Mouse (Mus musculus) intestine, embryonic 15.5 days (tissue): Measurements from ENCODE around the gene E2f3. TPM values are rescaled to one million over a fixed set of nuclear protein-coding genes. Genes with fewer than 3 reads are reported as not detected.

ENCODE experiments used
- ATAC-seq: fragments of 200-750 bp; cut with Nextera tagmentation; 2 replicates; pipeline ENCODE4 v1.8.0; 2017; ENCODE audit warnings: moderate TSS enrichment, moderate library complexity
- H3K27ac ChIP-seq: fragments of 300-500 bp; sonication (generic); 2 replicates; pipeline ENCODE4 v1.5.1; 2015; ENCODE audit warnings: mild to moderate bottlenecking, inconsistent platforms
- H3K27me3 ChIP-seq: fragments of 300-500 bp; sonication (generic); replicated peaks from 2 replicates; pipeline ENCODE4 v1.6.1; 2015; ENCODE audit warnings: inconsistent platforms
- H3K36me3 ChIP-seq: fragments of 300-500 bp; sonication (generic); 2 replicates; pipeline ENCODE4 v1.6.1; 2015; ENCODE audit warnings: inconsistent platforms
- H3K4me1 ChIP-seq: fragments of 300-500 bp; sonication (generic); replicated peaks from 2 replicates; pipeline ENCODE4 v1.6.1; 2015; ENCODE audit warnings: inconsistent platforms
- H3K4me2 ChIP-seq: fragments of 300-500 bp; sonication (generic); replicated peaks from 2 replicates; pipeline ENCODE4 v1.6.1; 2015; ENCODE audit warnings: mild to moderate bottlenecking, inconsistent platforms
- H3K4me3 ChIP-seq: fragments of 300-500 bp; sonication (generic); replicated peaks from 2 replicates; pipeline ENCODE4 v1.5.1; 2015; ENCODE audit warnings: inconsistent platforms
- H3K9ac ChIP-seq: fragments of 300-500 bp; sonication (generic); 2 replicates; pipeline ENCODE4 v1.6.1; 2015; ENCODE audit warnings: inconsistent platforms
- H3K9me3 ChIP-seq: fragments of 300-500 bp; sonication (generic); 2 replicates; pipeline ENCODE4 v1.6.1; 2016; ENCODE audit warnings: inconsistent platforms
- WGBS: fragments of 180-500 bp; shearing (Covaris S2); methylation state at CpG from one replicate; pipeline ENCODE4 v1.1.7; 2015; 5-methylcytosine and 5-hydroxymethylcytosine counted together
- polyA plus RNA-seq: library from polyadenylated mRNA; unstranded; fragments of >200 nt; fragmentation: Nextera tagmentation; extraction: Ambion mirVana; gene quantifications from 2 replicates; pipeline ENCODE4 v1.2.1, GENCODE M21; 2015

Gene E2f3
- polyA plus RNA-seq, 1 experiment from 2014 or later, result 10.6 TPM

- no peaks in the 10 kb centered on the region for H3K27me3 ChIP-seq
- 61% methylated on average over 9 of the region's 9 CpGs for WGBS
- H3K4me1 ChIP-seq, result 0 out of 2 replicates have a peak, but pooled peaks cover 7% of the 10 kb centered on the region
- H3K27ac ChIP-seq, result no peak overlapping the region
- H3K36me3 ChIP-seq, result 0 out of 2 replicates have a peak, but pooled peaks cover 3% of the 10 kb centered on the region
- H3K4me2 ChIP-seq, result no peak overlapping the region
- H3K4me3 ChIP-seq, result no peak overlapping the region
- no peak for ATAC-seq
- no peaks in the 10 kb centered on the region for H3K9me3 ChIP-seq
- no peak overlapping the region for H3K9ac ChIP-seq
Observed at GRCm38 (mm10) chr13:29944915-29945570, 40.8 kb downstream of the E2f3 start.

- H3K9me3 ChIP-seq, result no peaks in the 10 kb centered on the region
- H3K4me2 ChIP-seq, result no peak overlapping the region
- 0 out of 2 replicates have a peak, but pooled peaks cover 3% of the 10 kb centered on the region for H3K36me3 ChIP-seq
- no peak for ATAC-seq
- no peak overlapping the region for H3K4me3 ChIP-seq
- H3K27ac ChIP-seq, result no peak overlapping the region
- no peaks in the 10 kb centered on the region for H3K27me3 ChIP-seq
- no peak overlapping the region for H3K9ac ChIP-seq
- H3K4me1 ChIP-seq, result 0 out of 2 replicates have a peak, but pooled peaks cover 7% of the 10 kb centered on the region
- 69% methylated on average over 8 of the region's 8 CpGs for WGBS
Observed at GRCm38 (mm10) chr13:29944493-29944892, 41.4 kb downstream of the E2f3 start.

- no peaks in the 10 kb centered on the region for H3K27me3 ChIP-seq
- 81% methylated on average over 3 of the region's 3 CpGs for WGBS
- H3K4me1 ChIP-seq, result 0 out of 2 replicates have a peak, but pooled peaks cover 7% of the 10 kb centered on the region
- no peak overlapping the region for H3K9ac ChIP-seq
- no peak for ATAC-seq
- H3K4me2 ChIP-seq, result no peak overlapping the region
- H3K27ac ChIP-seq, result no peak overlapping the region
- no peaks in the 10 kb centered on the region for H3K9me3 ChIP-seq
- H3K36me3 ChIP-seq, result 0 out of 2 replicates have a peak, but pooled peaks cover 3% of the 10 kb centered on the region
- no peak overlapping the region for H3K4me3 ChIP-seq
Observed at GRCm38 (mm10) chr13:29943541-29944039, 42.3 kb downstream of the E2f3 start.

- 0 out of 2 replicates have a peak, but pooled peaks cover 3% of the 10 kb centered on the region for H3K36me3 ChIP-seq
- H3K27ac ChIP-seq, result no peak overlapping the region
- no peaks in the 10 kb centered on the region for H3K9me3 ChIP-seq
- no peak overlapping the region for H3K4me2 ChIP-seq
- H3K4me1 ChIP-seq, result 0 out of 2 replicates have a peak, but pooled peaks cover 7% of the 10 kb centered on the region
- H3K9ac ChIP-seq, result no peak overlapping the region
- H3K27me3 ChIP-seq, result no peaks in the 10 kb centered on the region
- no peak for ATAC-seq
- H3K4me3 ChIP-seq, result no peak overlapping the region
- WGBS, result 77% methylated on average over 7 of the region's 7 CpGs
Observed at GRCm38 (mm10) chr13:29940071-29940470, 45.8 kb downstream of the E2f3 start.

- WGBS, result 69% methylated on average over 4 of the region's 4 CpGs
- H3K4me2 ChIP-seq, result no peak overlapping the region
Observed at GRCm38 (mm10) chr13:29939399-29939798, 46.5 kb downstream of the E2f3 start.

GRCm38 (mm10) chr13:29938776-29939175 is 47.1 kb downstream of the E2f3 start:
- Histone ChIP-seq H3K4me3 (no peak overlapping the region), H3K4me2 (no peak overlapping the region), H3K4me1 (0 out of 2 replicates have a peak, but pooled peaks cover 7% of the 10 kb centered on the region), H3K9me3 (no peaks in the 10 kb centered on the region), H3K27ac (no peak overlapping the region), H3K9ac (no peak overlapping the region), H3K36me3 (0 out of 2 replicates have a peak, but pooled peaks cover 2% of the 10 kb centered on the region), H3K27me3 (no peaks in the 10 kb centered on the region)
- WGBS, result 72% methylated on average over 6 of the region's 6 CpGs
- no peak for ATAC-seq

More at GRCm38 (mm10) chr13:29939399-29939798, 46.5 kb downstream of the E2f3 start:
- Histone ChIP-seq H3K27ac (no peak overlapping the region), H3K4me3 (no peak overlapping the region), H3K27me3 (no peaks in the 10 kb centered on the region), H3K4me1 (0 out of 2 replicates have a peak, but pooled peaks cover 7% of the 10 kb centered on the region), H3K9ac (no peak overlapping the region), H3K9me3 (no peaks in the 10 kb centered on the region), H3K36me3 (0 out of 2 replicates have a peak, but pooled peaks cover 3% of the 10 kb centered on the region)
- ATAC-seq, result no peak

- H3K9ac ChIP-seq, result no peak overlapping the region
- WGBS, result 71% methylated on average over 3 of the region's 3 CpGs
- no peaks in the 10 kb centered on the region for H3K27me3 ChIP-seq
- H3K27ac ChIP-seq, result no peak overlapping the region
- 0 out of 2 replicates have a peak, but pooled peaks cover 2% of the 10 kb centered on the region for H3K36me3 ChIP-seq
- H3K4me1 ChIP-seq, result no peaks in the 10 kb centered on the region
- H3K4me2 ChIP-seq, result no peak overlapping the region
- no peak for ATAC-seq
- no peak overlapping the region for H3K4me3 ChIP-seq
- H3K9me3 ChIP-seq, result no peaks in the 10 kb centered on the region
Observed at GRCm38 (mm10) chr13:29926168-29926567, 59.7 kb downstream of the E2f3 start.

GRCm38 (mm10) chr13:29919841-29920240 is 66.0 kb downstream of the E2f3 start:
- Histone ChIP-seq H3K27me3 (no peaks in the 10 kb centered on the region), H3K4me3 (no peak overlapping the region), H3K4me1 (no peaks in the 10 kb centered on the region), H3K27ac (no peak overlapping the region), H3K4me2 (no peak overlapping the region), H3K9ac (no peak overlapping the region), H3K36me3 (peaks cover 8% of the 10 kb centered on the region), H3K9me3 (no peaks in the 10 kb centered on the region)
- no peak for ATAC-seq
- 85% methylated on average over 7 of the region's 7 CpGs for WGBS

- peaks cover 8% of the 10 kb centered on the region for H3K36me3 ChIP-seq
- H3K4me2 ChIP-seq, result no peak overlapping the region
- WGBS, result 84% methylated on average over 1 of the region's 1 CpGs
- no peak overlapping the region for H3K4me3 ChIP-seq
- no peak for ATAC-seq
- no peaks in the 10 kb centered on the region for H3K4me1 ChIP-seq
- H3K27ac ChIP-seq, result no peak overlapping the region
- H3K27me3 ChIP-seq, result no peaks in the 10 kb centered on the region
- H3K9me3 ChIP-seq, result no peaks in the 10 kb centered on the region
- no peak overlapping the region for H3K9ac ChIP-seq
Observed at GRCm38 (mm10) chr13:29916561-29916960, 69.3 kb downstream of the E2f3 start.

- H3K9ac ChIP-seq, result no peak overlapping the region
- 95% methylated on average over 10 of the region's 10 CpGs for WGBS
- no peak for ATAC-seq
- no peaks in the 10 kb centered on the region for H3K4me1 ChIP-seq
- H3K9me3 ChIP-seq, result no peaks in the 10 kb centered on the region
- no peak overlapping the region for H3K27ac ChIP-seq
- no peak overlapping the region for H3K4me3 ChIP-seq
- H3K36me3 ChIP-seq, result peaks cover 31% of the 10 kb centered on the region
- no peaks in the 10 kb centered on the region for H3K27me3 ChIP-seq
- H3K4me2 ChIP-seq, result no peak overlapping the region
Observed at GRCm38 (mm10) chr13:29913606-29914005, 72.3 kb downstream of the E2f3 start.

- Histone ChIP-seq H3K4me2 (no peak overlapping the region), H3K4me1 (no peaks in the 10 kb centered on the region), H3K27me3 (no peaks in the 10 kb centered on the region), H3K36me3 (peaks cover 33% of the 10 kb centered on the region), H3K4me3 (no peak overlapping the region), H3K27ac (no peak overlapping the region), H3K9me3 (no peaks in the 10 kb centered on the region), H3K9ac (no peak overlapping the region)
- no peak for ATAC-seq
- WGBS, result 91% methylated on average over 10 of the region's 10 CpGs
Observed at GRCm38 (mm10) chr13:29913061-29913460, 72.8 kb downstream of the E2f3 start.

- Histone ChIP-seq H3K27me3 (no peaks in the 10 kb centered on the region), H3K4me1 (no peaks in the 10 kb centered on the region), H3K27ac (no peak overlapping the region), H3K36me3 (peaks cover 32% of the 10 kb centered on the region), H3K9ac (no peak overlapping the region), H3K9me3 (no peaks in the 10 kb centered on the region), H3K4me2 (no peak overlapping the region), H3K4me3 (no peak overlapping the region)
- 94% methylated on average over 8 of the region's 8 CpGs for WGBS
- no peak for ATAC-seq
Observed at GRCm38 (mm10) chr13:29912251-29912650, 73.6 kb downstream of the E2f3 start.

- 92% methylated on average over 3 of the region's 3 CpGs for WGBS
- no peaks in the 10 kb centered on the region for H3K9me3 ChIP-seq
- H3K27ac ChIP-seq, result no peak overlapping the region
- no peaks in the 10 kb centered on the region for H3K4me1 ChIP-seq
- peaks cover 34% of the 10 kb centered on the region for H3K36me3 ChIP-seq
- no peak for ATAC-seq
- H3K4me2 ChIP-seq, result no peak overlapping the region
- no peak overlapping the region for H3K4me3 ChIP-seq
- H3K9ac ChIP-seq, result no peak overlapping the region
- H3K27me3 ChIP-seq, result no peaks in the 10 kb centered on the region
Observed at GRCm38 (mm10) chr13:29911141-29911540, 74.7 kb downstream of the E2f3 start.
